In genomic region chr9:89066378-89067142, GRCm38 (mm10) we compare ENCODE assay signal across 8 mouse cellular contexts. TPM values are rescaled to one million over a fixed set of nuclear protein-coding genes. Genes with fewer than 3 reads are reported as not detected.
DNase-seq lines count a peak whose midpoint lies in the region; ATAC-seq and TF ChIP-seq lines count a peak whose summit lies in the region.
"Not testable (repeated sequence)": the region's sequence is repeated elsewhere in the genome, so short reads cannot be mapped to it uniquely, and the experiment has no call there.

No protein-coding gene starts in this region.

- not testable (repeated sequence) for H3K27me3 ChIP-seq in liver, embryonic 11.5 days (replicated peaks; ENCODE audit: control insufficient read depth, insufficient read depth, low read length); midbrain, postnatal 0 days (ENCODE audit: insufficient read depth, low read length)

- DNase-seq in A20 (ENCODE audit: low read depth, low spot score) = peak; percentile 49
- DNase-seq in cerebellum, adult 8-10 months = peak; percentile 75
- DNase-seq in forelimb bud, embryonic 11.5 days (ENCODE audit: low read depth, low spot score) = peak; percentile 9
- peak; percentile 68 to 81 for DNase-seq in heart, postnatal 14 days
- DNase-seq in kidney, postnatal 36 days = peak; percentile 85 to 88
- DNase-seq in liver, embryonic 11.5 days (ENCODE audit: low spot score) = peak; percentile 29
- DNase-seq in midbrain, postnatal 0 days (ENCODE audit: low spot score) = peak; percentile 61
- DNase-seq in spleen, postnatal 4 days (ENCODE audit: low spot score in 2 of 2) = peak; percentile 60 to 74

- intact Hi-C loops in heart, postnatal 14 days (cut with DNase I) = not testable (repeated sequence)

- not testable (repeated sequence) for H3K4me2 ChIP-seq in liver, embryonic 11.5 days; midbrain, postnatal 0 days (ENCODE audit: low read depth, low read length, poor library complexity, severe bottlenecking)

- H3K4me1 ChIP-seq in liver, embryonic 11.5 days (replicated peaks; ENCODE audit: control insufficient read depth, insufficient read depth, low read length); midbrain, postnatal 0 days (ENCODE audit: insufficient read depth, low read length): not testable (repeated sequence)

- WGBS in liver, embryonic 11.5 days = 72% methylated on average over 38 of the region's 44 CpGs
- whole genome bisulfite sequencing in midbrain, postnatal 0 days = 77% methylated on average over 37 of the region's 44 CpGs

- H3K27ac ChIP-seq in liver, embryonic 11.5 days (ENCODE audit: low read depth, low read length); midbrain, postnatal 0 days (ENCODE audit: low read depth, low read length): not testable (repeated sequence)

- ATAC-seq in liver, embryonic 11.5 days (replicated peaks; ENCODE audit: low FRiP score) = peak; percentile 96
- peak; percentile 95 for ATAC-seq in midbrain, postnatal 0 days (ENCODE audit: low FRiP score)

- H3K36me3 ChIP-seq in liver, embryonic 11.5 days (ENCODE audit: control insufficient read depth, insufficient read depth, low read length); midbrain, postnatal 0 days (ENCODE audit: insufficient read depth, low read length): not testable (repeated sequence)

- H3K4me3 ChIP-seq in liver, embryonic 11.5 days (ENCODE audit: low read depth, low read length) = not testable (repeated sequence)
- H3K4me3 ChIP-seq in midbrain, postnatal 0 days (ENCODE audit: low read depth, low read length) = peak overlapping the region; percentile 14; the same call in 1 of the 2 replicates

- not testable (repeated sequence) for H3K9ac ChIP-seq in liver, embryonic 11.5 days (ENCODE audit: low read depth, low read length); midbrain, postnatal 0 days (replicated peaks; ENCODE audit: low read length, poor library complexity, severe bottlenecking)

- not testable (repeated sequence) for H3K9me3 ChIP-seq in liver, embryonic 11.5 days (ENCODE audit: control insufficient read depth, low read length); midbrain, postnatal 0 days (ENCODE audit: low read length)

- not testable (repeated sequence) for TF ChIP-seq CTCF in midbrain, postnatal 0 days (IDR thresholded peaks at IDR 0.05)

RNA-seq across cellular contexts. Expression of gene Trim43b, which starts 26.1 kb away (rescaled TPM):
- under 1 TPM; 0.29 to 0.44 TPM for total RNA-seq in heart, postnatal 14 days (2021)
- polyA plus RNA-seq in liver, embryonic 11.5 days (2014; fragmentation: Nextera tagmentation; extraction: Ambion mirVana) = not detected in 2 replicates
- total RNA-seq in midbrain, postnatal 0 days (2014; rRNA removed) = not detected in 2 replicates
- polyA plus RNA-seq in midbrain, postnatal 0 days (2015; fragmentation: Nextera tagmentation; extraction: Ambion mirVana) = not detected in 2 replicates

Comparison
In these comparisons a context has a peak if more than half of its experiments do, and no peak if none do; other contexts are left out.
1. DNase-seq: peak in every context shown above with its lines; median percentile 86 in kidney, postnatal 36 days; 75 in cerebellum, adult 8-10 months; 74 in heart, postnatal 14 days; 67 in spleen, postnatal 4 days; 61 in midbrain, postnatal 0 days; 49 in A20; 29 in liver, embryonic 11.5 days; 9 in forelimb bud, embryonic 11.5 days.